Mouse (Mus musculus) kidney, adult 8-10 months (tissue): Measurements from ENCODE around the gene Dpy19l3.

ENCODE experiments used
- DNase-seq, 2 experiments: peaks; one replicate each; pipeline ENCODE4 v3.0.0; 2022

Dpy19l3 gene

GRCm38 (mm10) chr7:35754033-35754885 lies at the start of gene Dpy19l3:
Gene Dpy19l3, minus strand, starts transcription at chr7:35754454.
- DNase-seq = peak; percentile 81 to 88

GRCm38 (mm10) chr7:35802906-35803595 lies 48.8 kb upstream of the Dpy19l3 start, which contains the start of gene Zfp507:
Gene Zfp507, minus strand, starts transcription at chr7:35803003.
- DNase-seq = peak; percentile 74 to 84

GRCm38 (mm10) chr7:35802201-35802905 lies 48.1 kb upstream of the Dpy19l3 start:
- peak; percentile 11 to 29 for DNase-seq

- DNase-seq = no peak
Observed at GRCm38 (mm10) chr7:35796123-35796522, 41.9 kb upstream of the Dpy19l3 start.

GRCm38 (mm10) chr7:35794145-35794664 lies 40.0 kb upstream of the Dpy19l3 start:
- no peak for DNase-seq

- DNase-seq = no peak
Observed at GRCm38 (mm10) chr7:35792150-35792848, 38.0 kb upstream of the Dpy19l3 start.

- no peak for DNase-seq
Observed at GRCm38 (mm10) chr7:35790926-35791325, 36.7 kb upstream of the Dpy19l3 start.

- no peak for DNase-seq
Observed at GRCm38 (mm10) chr7:35790201-35790600, 35.9 kb upstream of the Dpy19l3 start.

GRCm38 (mm10) chr7:35785579-35785978 lies 31.3 kb upstream of the Dpy19l3 start:
- DNase-seq = no peak

- DNase-seq = no peak
Observed at GRCm38 (mm10) chr7:35782252-35782651, 28.0 kb upstream of the Dpy19l3 start.

- DNase-seq = no peak
Observed at GRCm38 (mm10) chr7:35774127-35774526, 19.9 kb upstream of the Dpy19l3 start.

- no peak for DNase-seq
Observed at GRCm38 (mm10) chr7:35772347-35772746, 18.1 kb upstream of the Dpy19l3 start.

GRCm38 (mm10) chr7:35771106-35771505 lies 16.9 kb upstream of the Dpy19l3 start:
- DNase-seq = no peak

- DNase-seq = no peak
Observed at GRCm38 (mm10) chr7:35770122-35770521, 15.9 kb upstream of the Dpy19l3 start.

- no peak for DNase-seq
Observed at GRCm38 (mm10) chr7:35764461-35764860, 10.2 kb upstream of the Dpy19l3 start.

GRCm38 (mm10) chr7:35761801-35762200 lies 7.5 kb upstream of the Dpy19l3 start:
- DNase-seq = no peak

- DNase-seq = no peak
Observed at GRCm38 (mm10) chr7:35759602-35760001, 5.3 kb upstream of the Dpy19l3 start.

GRCm38 (mm10) chr7:35756510-35757440 lies 2.5 kb upstream of the Dpy19l3 start:
- peak in 1 of 2 experiments; percentile 29 for DNase-seq

GRCm38 (mm10) chr7:35754886-35755168 lies 573 bp upstream of the Dpy19l3 start:
- no peak for DNase-seq

- no peak for DNase-seq
Observed at GRCm38 (mm10) chr7:35753319-35754032, 778 bp downstream of the Dpy19l3 start.

- DNase-seq = no peak
Observed at GRCm38 (mm10) chr7:35750873-35751272, 3.4 kb downstream of the Dpy19l3 start.
